Mouse (Mus musculus) natural killer cell, adult 2 months (primary cell): ENCODE measurements around the gene Ttbk1.

Experiments used
- DNase-seq, 2 experiments: peaks; one replicate each; pipeline ENCODE4 v3.0.0; 2022; ENCODE audit warnings: low spot score in 2 of 2

Ttbk1 gene

GRCm38 (mm10) chr17:46477286-46477685 lies 10.2 kb downstream of the Ttbk1 start:
- DNase-seq, result no peak

- DNase-seq, result no peak
Observed at GRCm38 (mm10) chr17:46476601-46477000, 10.9 kb downstream of the Ttbk1 start.

GRCm38 (mm10) chr17:46467830-46468229 lies 19.6 kb downstream of the Ttbk1 start:
- DNase-seq, result no peak

GRCm38 (mm10) chr17:46462226-46462625 lies 25.2 kb downstream of the Ttbk1 start:
- no peak for DNase-seq

DNA sequence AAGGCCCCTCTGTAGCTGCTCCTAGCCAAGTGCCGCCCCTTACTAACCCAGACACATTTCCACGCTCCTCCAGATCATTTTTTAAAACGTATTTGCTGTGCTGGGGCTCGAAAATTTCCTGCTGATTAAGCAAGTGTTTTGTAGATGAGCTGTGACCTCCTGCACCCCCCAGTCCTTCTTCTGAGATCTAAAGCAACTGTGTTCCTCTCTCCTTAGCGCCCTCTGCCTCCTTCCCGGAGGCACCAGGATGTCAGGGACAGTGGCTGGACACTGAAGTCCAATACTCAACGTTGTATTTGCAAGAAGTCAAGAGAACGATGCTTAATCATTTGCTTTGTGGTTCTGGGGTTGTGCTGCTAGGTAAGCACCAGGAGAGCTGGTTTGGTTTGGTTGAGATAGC lies 26.1 kb downstream of the Ttbk1 start:
- DNase-seq, result no peak

DNA sequence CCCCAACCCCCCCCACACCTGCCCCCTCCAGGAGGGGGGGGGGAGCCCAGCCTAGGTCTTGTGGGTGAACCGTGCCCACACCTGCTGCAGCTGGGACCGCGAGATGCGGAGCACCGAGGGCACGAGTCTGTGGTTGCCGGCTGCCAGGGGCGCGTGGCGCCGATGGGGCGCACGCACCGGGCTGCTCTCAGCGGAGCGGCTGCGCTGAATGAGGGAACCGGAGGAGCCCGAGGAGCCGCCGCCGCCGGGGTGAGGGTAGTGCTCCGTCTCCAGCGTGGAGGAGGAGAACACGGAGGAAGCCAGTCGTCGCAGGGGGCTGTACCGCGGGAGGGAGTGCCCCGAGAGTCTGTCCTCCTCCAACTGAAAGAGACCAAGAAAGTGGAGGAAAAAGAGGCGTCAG lies 26.8 kb downstream of the Ttbk1 start:
- no peak for DNase-seq

DNA sequence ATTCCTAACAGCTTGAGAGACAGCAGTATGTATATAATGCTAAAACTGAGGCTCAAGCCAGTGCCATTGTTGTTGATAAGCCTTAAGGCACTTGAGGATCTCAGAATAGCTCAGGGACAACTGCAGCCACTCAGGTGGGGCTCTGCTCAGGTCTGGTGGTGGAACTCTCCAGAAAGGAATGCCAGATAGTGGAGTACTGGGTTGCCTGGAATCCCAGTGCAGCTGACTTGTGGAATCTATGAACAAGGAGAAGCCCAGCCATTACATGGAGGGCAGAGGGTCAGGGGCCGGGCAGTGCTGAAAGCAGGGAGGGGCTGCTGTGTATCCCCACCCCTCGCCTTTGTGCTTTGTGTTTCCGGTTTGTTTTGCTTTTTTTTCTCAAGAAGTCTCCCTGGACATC lies 29.0 kb downstream of the Ttbk1 start:
- no peak for DNase-seq

- peak; percentile 21 to 39 for DNase-seq
Observed at GRCm38 (mm10) chr17:46457791-46458190, 29.7 kb downstream of the Ttbk1 start.

DNA sequence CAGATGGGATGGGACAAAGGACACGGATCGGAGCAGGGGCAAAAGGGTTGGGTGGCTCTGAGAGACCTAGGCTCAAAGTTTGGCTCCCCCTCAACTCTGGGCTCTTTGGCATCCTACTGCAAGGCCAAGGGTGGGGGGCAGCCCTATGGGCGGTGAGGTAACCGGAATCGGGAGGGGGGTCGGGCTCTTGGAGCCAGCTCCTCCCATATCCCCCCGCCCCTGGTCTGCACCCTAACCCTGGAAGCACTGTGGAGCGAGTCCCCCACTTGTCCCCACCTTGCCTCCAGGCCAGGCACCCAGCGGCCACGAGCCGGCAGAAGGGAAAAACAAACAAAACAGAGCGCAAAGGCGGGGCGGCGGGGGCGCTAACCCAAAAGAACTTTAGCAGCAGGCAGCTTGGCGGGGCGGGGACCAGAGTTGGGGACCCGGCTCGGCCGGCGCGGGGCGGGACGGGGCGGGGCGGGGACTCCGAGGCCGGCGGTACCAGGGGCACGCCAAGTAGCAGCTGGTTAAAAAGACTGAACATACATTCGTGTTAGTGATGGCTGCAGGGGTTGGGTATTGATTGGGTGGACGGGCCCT lies 32.3 kb downstream of the Ttbk1 start:
- DNase-seq, result peak in 1 of 2 experiments; percentile 8

DNA sequence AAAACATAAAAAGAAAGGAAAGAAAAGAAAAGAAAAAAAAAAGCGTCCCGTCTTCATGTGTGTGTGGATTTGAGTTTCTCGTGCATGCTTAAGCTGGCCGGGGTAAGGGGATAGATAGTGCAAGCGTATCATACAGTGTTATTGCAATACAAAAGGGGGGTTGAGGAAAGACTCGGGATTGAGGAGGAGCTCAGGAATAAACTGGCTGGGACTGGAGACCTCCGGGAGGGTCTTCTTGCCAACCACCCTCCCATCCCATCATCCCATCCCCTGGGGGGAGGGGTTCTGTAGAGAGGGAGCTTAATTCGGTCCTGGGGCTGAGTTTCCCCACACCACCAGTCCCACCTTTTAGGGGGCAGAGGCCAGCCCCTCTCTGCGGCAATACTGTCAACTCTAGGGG lies 32.9 kb downstream of the Ttbk1 start:
- no peak for DNase-seq

DNA sequence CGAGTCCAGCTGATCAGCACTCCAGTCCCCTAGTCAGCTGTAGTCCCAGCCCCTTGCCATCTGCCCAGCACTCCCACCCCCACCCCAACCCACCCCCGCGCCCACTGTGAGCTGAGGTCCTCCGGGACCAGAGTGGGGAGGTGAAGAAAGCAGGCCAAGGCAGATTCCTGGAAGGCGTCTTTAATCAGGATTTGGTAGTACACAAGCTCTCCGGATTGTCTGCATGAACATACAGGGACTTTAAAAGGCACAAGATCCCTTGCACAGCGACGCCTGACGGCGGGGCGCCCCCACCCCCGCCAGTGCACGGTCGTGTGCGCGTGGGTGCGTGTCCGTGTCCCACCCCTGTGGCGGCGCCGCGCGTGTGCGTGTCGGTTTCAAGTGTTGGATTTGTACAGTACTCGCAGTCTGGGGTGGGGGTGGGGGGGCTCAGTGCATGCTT lies 33.5 kb downstream of the Ttbk1 start:
- DNase-seq, result no peak

DNA sequence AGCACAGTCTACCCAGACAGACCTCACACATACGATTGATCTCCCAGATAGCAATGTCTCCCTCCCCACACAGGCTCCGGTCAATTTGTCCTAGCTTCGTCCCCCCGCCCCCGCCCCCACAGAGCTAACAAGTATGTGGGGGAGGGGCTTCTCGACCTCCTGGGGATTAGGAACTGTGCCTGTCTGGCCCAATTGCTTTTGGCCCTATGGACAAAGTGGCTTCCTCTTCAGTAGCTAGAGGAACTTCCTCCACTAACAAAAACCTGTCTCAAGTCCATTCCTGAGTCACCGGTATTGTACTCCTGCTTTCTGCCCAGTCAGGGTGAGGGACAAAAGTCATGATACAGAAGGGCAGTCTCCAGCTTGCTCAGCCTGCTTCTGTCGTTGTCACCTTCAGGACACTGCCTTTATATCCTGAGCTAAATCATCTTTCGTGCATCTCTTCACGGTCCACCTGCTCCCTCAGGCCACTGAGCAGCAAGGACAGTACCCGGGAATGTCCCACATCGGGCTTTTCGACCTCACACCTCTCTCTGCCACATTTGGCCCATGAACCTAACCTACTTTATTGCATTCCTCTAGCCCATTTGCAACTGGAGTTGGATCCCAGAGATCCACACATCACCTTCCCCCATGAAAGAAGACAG lies 34.0 kb downstream of the Ttbk1 start:
- no peak for DNase-seq

GRCm38 (mm10) chr17:46452683-46453082 lies 34.8 kb downstream of the Ttbk1 start:
- DNase-seq, result no peak

GRCm38 (mm10) chr17:46446264-46446663 lies 41.2 kb downstream of the Ttbk1 start:
- no peak for DNase-seq

DNA sequence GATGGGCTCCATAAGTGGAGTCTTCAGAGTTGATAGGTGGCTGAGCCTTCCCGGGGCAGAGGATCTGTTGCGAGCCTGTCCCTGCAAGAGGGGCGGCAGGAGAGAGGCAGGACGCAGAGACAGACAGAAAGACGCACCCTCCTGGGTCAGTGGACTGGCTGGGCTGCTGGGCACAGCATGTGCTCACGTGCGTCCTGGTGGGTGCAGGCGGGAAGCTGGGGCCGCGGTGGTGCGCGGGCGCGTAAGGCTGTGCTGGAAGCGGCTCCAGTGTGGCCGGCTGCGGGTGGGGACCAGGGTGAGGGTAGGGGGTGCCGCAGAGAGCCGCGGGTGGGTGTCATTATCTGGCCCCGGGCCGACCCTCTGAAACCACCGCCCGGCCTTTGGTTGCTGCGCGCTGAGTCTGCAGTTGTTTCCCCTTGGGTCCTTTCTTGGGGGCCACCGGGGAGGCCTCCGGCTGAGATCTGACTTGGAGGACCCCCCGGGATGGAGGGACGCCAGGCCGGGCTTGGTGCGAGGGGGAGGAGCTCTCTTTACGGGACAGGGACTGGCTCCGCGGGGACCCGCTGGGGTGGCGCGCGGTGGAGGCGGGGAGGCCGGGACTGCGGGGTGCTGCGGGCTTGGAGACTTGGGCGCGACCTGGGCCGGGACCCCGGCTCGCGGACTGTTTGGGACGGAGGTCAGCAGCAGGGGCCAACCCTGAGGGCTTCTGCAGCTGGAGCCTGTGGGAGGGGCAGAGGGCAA lies 42.5 kb downstream of the Ttbk1 start:
- DNase-seq, result no peak

DNA sequence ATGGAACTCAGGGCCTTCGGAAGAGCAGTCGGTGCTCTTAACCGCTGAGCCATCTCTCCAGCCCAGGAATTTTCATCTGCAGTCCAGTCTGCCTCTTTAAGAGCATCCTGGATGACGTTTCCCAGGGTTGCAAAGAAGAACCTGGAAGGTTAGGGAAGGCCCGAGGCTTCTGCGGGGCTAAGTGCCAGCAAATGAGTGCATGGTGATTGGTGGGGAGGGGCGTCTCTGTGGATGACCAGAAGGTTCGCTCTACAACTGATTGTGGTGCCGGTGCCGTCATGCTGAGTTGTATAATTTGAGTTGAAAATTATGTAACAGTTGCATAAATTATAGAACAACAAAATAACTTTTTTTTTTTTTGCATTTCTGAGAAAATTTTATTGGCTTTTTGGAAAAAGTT lies 48.3 kb downstream of the Ttbk1 start:
- DNase-seq, result no peak

DNA sequence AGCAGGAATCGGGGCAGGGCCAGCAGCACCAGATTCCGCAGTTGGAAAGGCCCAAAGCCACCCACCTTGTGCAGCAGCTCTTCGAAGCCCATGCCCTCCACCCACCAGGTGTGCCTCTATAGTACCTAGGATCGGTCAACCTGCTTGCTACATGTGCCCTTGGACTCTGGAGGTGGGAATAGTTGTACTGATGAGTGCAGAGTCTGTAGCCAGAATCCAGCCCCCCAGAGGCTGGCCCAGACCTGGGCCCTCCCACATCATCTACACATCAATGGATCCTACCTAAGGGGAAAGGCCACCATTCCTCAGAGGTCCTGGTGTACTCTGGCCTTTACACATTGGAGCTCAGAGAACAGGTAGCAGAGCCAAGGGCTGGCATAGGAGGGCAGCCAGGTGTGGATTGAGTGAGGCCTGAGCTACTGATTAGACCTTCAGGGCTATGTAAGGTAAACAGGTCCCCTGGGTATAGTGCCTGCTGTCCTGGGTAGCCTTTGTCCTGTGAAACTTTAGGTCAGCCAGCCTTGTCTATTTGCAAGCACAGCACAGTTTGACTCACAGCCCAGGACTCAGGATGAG lies 49.1 kb downstream of the Ttbk1 start, which contains the start of gene Slc22a7:
TSS of gene Slc22a7 (minus strand) at position 160 of the 576 bp plus-strand sequence.
- no peak for DNase-seq

DNA sequence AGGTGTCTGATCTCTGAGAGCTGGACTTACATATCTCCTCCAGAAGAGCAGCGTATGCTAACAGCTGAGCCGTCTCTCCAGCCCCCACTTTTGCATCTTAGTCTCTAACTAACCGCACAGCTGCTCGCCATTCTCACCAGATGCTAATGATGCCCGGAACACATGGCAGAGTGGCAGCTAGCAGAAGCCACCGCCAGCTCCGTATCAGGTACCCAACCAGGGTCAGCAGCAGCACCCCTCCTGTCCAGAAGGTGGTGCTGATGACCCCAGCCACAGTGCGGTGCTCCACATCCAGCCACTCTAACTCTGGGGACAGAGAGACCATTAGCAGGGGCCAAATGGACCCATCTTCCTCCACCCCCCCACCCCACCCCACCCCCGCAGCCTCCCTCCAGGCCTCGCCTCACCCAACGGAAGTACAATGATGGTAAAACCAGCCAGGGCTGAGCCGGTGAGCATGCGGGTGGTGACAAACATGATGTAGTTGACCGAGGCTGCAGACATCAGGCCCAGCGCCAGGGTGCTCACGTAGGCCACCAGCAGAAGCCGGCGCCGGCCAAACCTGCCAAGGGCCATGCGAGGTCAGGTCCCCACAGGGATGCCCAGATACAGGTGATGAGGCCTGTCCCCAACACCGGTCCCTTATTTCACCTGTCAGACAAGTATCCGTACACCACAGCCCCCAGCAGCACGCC lies 50.7 kb downstream of the Ttbk1 start:
- peak; percentile 12 to 40 for DNase-seq

- DNase-seq, result peak; percentile 32 to 40
Observed at GRCm38 (mm10) chr17:46433627-46434026, 53.8 kb downstream of the Ttbk1 start.

DNA sequence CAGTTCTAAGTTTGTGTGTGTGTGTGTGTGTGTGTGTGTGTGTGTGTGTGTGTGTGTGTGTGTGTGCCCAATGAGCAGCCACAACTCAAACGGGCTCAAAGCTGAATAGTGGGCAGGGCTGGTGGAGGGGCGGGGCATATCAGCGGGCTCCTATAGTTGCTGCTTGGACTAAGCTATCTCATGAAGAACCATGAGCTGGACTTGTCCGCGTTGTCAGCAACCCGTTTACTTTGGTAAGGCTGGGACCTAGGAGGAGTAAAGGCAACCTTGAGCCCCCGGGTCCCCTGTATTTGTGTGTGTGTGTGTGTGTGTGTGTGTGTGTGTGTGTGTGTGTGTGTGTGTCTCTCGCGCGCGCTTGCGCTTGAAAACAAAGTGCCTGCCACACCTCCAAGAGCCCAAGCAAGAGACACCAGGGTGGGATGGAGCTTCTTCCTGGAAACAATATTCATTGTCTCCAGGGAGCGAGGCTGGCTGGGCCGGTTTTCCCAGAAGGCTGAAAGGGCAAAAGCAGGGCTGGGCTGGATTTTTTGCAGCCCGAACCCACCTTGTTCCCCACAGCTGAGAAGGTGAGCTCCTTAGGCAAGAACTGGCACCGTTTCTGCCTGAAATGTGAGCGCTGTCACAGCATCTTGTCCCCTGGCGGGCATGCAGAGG lies 58.6 kb downstream of the Ttbk1 start, which contains the start of gene Crip3:
TSS of gene Crip3 (plus strand) at position 166 of the 654 bp plus-strand sequence.
- no peak for DNase-seq

DNA sequence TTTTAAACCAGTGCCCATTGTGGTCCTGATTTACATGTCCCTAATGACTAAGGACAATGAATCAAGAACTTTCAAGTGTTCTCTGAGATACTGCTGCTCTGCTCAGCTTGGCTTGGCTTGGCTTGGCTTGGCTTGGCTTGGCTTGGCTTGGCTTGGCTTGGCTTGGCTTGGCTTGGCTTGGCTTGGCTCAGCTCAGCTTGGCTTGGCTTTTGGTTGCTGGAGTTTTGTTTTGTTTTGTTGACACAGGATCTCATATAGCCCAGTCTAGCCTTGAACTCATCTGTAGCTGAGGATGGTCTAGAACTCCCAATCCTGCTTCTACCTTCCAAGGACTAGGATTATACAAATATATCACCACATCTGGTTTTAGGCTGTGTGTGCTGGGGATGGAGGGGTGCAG lies 61.0 kb downstream of the Ttbk1 start:
- DNase-seq, result no peak
